Mouse (Mus musculus): Measurements from ENCODE around the gene Epn3. TPM values are rescaled to one million over a fixed set of nuclear protein-coding genes. Genes with fewer than 3 reads are reported as not detected.

Gene Epn3
- total and polyA plus RNA-seq, 3 experiments = 0.04 to 0.19 TPM; not detected in 1

DNA sequence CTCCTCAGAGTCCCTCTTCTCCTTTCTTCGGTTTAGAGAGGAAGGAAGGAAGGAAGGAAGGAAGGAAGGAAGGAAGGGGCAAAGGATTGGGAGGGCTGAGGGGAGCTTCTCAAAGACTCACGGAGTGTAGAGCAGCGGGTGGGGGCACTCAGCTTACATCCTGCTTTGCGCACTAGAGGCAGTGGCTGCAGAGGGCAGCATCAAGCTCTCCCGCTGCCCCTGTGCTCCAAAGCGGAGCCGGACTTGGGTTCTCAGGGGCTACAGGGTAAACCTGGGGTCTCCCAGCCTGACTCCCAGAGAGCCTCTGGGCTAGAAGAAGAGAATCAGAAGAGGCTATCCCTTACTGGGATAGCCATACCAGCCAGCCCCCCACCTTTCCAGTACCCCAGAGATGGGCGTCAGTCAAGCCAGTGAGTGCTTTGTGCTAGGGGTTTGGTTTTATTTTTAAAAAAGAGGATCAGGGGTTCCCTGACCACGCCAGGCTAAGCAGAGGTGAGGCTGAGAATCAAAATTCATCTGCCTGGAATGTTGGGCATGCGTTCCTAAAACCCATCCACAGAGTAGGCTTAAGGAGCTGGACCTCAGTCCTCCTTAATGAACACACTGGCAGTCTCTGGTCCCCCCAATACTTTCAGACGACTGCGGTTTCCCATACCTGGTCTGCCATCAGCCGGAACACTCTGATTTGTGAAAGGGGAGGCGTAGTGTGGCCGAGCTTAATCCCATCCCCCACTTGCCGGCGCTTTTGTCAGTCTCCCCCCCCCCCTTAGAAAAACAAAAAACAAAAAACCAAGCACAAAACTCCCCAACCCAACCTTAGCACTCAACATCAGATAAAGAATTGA, 27.8 kb downstream of the Epn3 start:
- in situ Hi-C loops (cut with MboI; ENCODE audit: low pct_ligation_motif_present, low pct_unique_long_range_greater_than_20kb, low sequenced_read_pairs) (no loop called here), dilution Hi-C loops (cut with MboI; ENCODE audit: extremely low pct_ligation_motif_present, extremely low pct_unique_long_range_greater_than_20kb, low sequenced_read_pairs) (no loop called here)
- no peaks in the 10 kb centered on the region for H3K36me3 ChIP-seq (replicated peaks in 1 of 2; ENCODE audit: control insufficient read depth in 1 of 2, insufficient read depth in 1 of 2, low read length in 1 of 2)
- peaks cover 15 to 82% of the 10 kb centered on the region in 2 experiments for H3K4me1 ChIP-seq (ENCODE audit: control insufficient read depth in 1 of 2, insufficient read depth in 2 of 2)
- DNase-seq (ENCODE audit: extremely low read depth) = no peak
- no peak for TF ChIP-seq USF2 (conservative IDR thresholded peaks at IDR 0.05; ENCODE audit: low read depth, low read length)
- no peak for TF ChIP-seq NRF1 (IDR thresholded peaks at IDR 0.05; ENCODE audit: low read depth, low read length)
- TF ChIP-seq EP300 (IDR thresholded peaks at IDR 0.05; ENCODE audit: low read length) = no peak
- TF ChIP-seq NELFE (IDR thresholded peaks at IDR 0.05; ENCODE audit: low read depth, low read length) = no peak
- TF ChIP-seq MAX (IDR thresholded peaks at IDR 0.05; ENCODE audit: low read length) = no peak
- no peak for TF ChIP-seq CHD2 (IDR thresholded peaks at IDR 0.05; ENCODE audit: low read length)
- no peak for TF ChIP-seq ZNF384 (IDR thresholded peaks at IDR 0.05; ENCODE audit: low read depth, low read length)
- no peak for TF ChIP-seq MAFK (IDR thresholded peaks at IDR 0.05; ENCODE audit: insufficient replicate concordance, low read length)
- TF ChIP-seq ZKSCAN1 (IDR thresholded peaks at IDR 0.05; ENCODE audit: borderline replicate concordance, low read depth, low read length) = no peak
- no peak for TF ChIP-seq MXI1 (IDR thresholded peaks at IDR 0.05; ENCODE audit: low read depth, low read length)
- TF ChIP-seq ZC3H11A (IDR thresholded peaks at IDR 0.05; ENCODE audit: low read depth, low read length) = no peak
- TF ChIP-seq ELF1 (IDR thresholded peaks at IDR 0.05; ENCODE audit: low read depth, low read length) = no peak
- no peak for TF ChIP-seq TCF12 (IDR thresholded peaks at IDR 0.05; ENCODE audit: low read depth, low read length)
- TF ChIP-seq ETS1 (conservative IDR thresholded peaks at IDR 0.05; ENCODE audit: low read depth, low read length) = no peak
- no peak for TF ChIP-seq RAD21 (IDR thresholded peaks at IDR 0.05; ENCODE audit: low read depth, low read length)
- H3K27ac ChIP-seq (ENCODE audit: insufficient read depth, low read depth) = no peak overlapping the region
- no peak overlapping the region for H3K9ac ChIP-seq (ENCODE audit: insufficient read depth, low read depth)
- H3K9me3 ChIP-seq (replicated peaks; ENCODE audit: low read length) = no peaks in the 10 kb centered on the region
- H3K4me2 ChIP-seq (ENCODE audit: insufficient read depth, low read depth, poor library complexity, severe bottlenecking) = no peak overlapping the region
- H3K79me2 ChIP-seq (replicated peaks; ENCODE audit: control insufficient read depth, extremely low read depth, insufficient read depth, poor library complexity, severe bottlenecking) = no peaks in the 10 kb centered on the region
- H3K4me3 ChIP-seq (replicated peaks in 1 of 3; ENCODE audit: low read depth in 2 of 3, low read length in 2 of 3, poor library complexity in 1 of 3) = no peak overlapping the region
- H3K27me3 ChIP-seq (replicated peaks) = peaks cover 59% of the 10 kb centered on the region

GRCm38 (mm10) chr11:94470391-94470790, 29.4 kb downstream of the Epn3 start:
- H3K79me2 ChIP-seq (replicated peaks; ENCODE audit: control insufficient read depth, extremely low read depth, insufficient read depth, poor library complexity, severe bottlenecking) = no peaks in the 10 kb centered on the region
- H3K36me3 ChIP-seq (replicated peaks in 1 of 2; ENCODE audit: control insufficient read depth in 1 of 2, insufficient read depth in 1 of 2, low read length in 1 of 2) = no peaks in the 10 kb centered on the region
- H3K9ac ChIP-seq (ENCODE audit: insufficient read depth, low read depth) = no peak overlapping the region
- in situ Hi-C loops (cut with MboI; ENCODE audit: low pct_ligation_motif_present, low pct_unique_long_range_greater_than_20kb, low sequenced_read_pairs) (no loop called here), dilution Hi-C loops (cut with MboI; ENCODE audit: extremely low pct_ligation_motif_present, extremely low pct_unique_long_range_greater_than_20kb, low sequenced_read_pairs) (no loop called here)
- H3K27ac ChIP-seq (ENCODE audit: insufficient read depth, low read depth) = no peak overlapping the region
- no peaks in the 10 kb centered on the region for H3K9me3 ChIP-seq (replicated peaks; ENCODE audit: low read length)
- H3K4me2 ChIP-seq (ENCODE audit: insufficient read depth, low read depth, poor library complexity, severe bottlenecking) = no peak overlapping the region
- TF ChIP-seq MYC (IDR thresholded peaks at IDR 0.05; ENCODE audit: low read depth, low read length) (no peak), KAT2A (IDR thresholded peaks at IDR 0.05; ENCODE audit: insufficient replicate concordance, low read length) (no peak), E2F4 (IDR thresholded peaks at IDR 0.05; ENCODE audit: insufficient replicate concordance, low read depth, low read length) (no peak), ZMIZ1 (IDR thresholded peaks at IDR 0.05; ENCODE audit: low read depth, low read length) (no peak)
- peaks cover 43% of the 10 kb centered on the region for H3K27me3 ChIP-seq (replicated peaks)
- DNase-seq (ENCODE audit: extremely low read depth) = no peak
- no peak overlapping the region for H3K4me3 ChIP-seq (replicated peaks in 1 of 3; ENCODE audit: low read depth in 2 of 3, low read length in 2 of 3, poor library complexity in 1 of 3)
- H3K4me1 ChIP-seq (ENCODE audit: control insufficient read depth in 1 of 2, insufficient read depth in 2 of 2) = peaks cover 12 to 70% of the 10 kb centered on the region in 2 experiments

Data from CH12.LX (cell line).